In genomic region chr11:17107359-17107758, GRCm38 (mm10) we compare ENCODE assay signal across 21 mouse cellular contexts. TPM values are rescaled to one million over a fixed set of nuclear protein-coding genes. Genes with fewer than 3 reads are reported as not detected.
A peak's percentile ranks its signal among the peaks of the same experiment; 100 is the strongest.
DNase-seq lines count a peak whose midpoint lies in the region; ATAC-seq and TF ChIP-seq lines count a peak whose summit lies in the region.
"Had no signal": no experiment of that assay in that cellular context is flagged by ENCODE, and none has a peak within 500 bp of the region (broad histone marks: within the 10 kb centered on the region; RNA-seq: fewer than 3 reads in every experiment).

No protein-coding gene starts in this region.

- H3K36me3 ChIP-seq in kidney, embryonic 16.5 days (ENCODE audit: insufficient read depth, low read length) = no peaks in the 10 kb centered on the region
- H3K36me3 ChIP-seq: embryonic facial prominence, embryonic 15.5 days; forebrain, embryonic 10.5 days; heart, embryonic 12.5 days; hindbrain, embryonic 10.5 days had no signal

- peak; percentile 5 for DNase-seq in kidney, adult 9 months
- DNase-seq in layer of hippocampus, adult 2 months (ENCODE audit: low spot score in 2 of 2) = peak in 1 of 2 experiments; percentile 37
- DNase-seq in layer of hippocampus, adult 11-12 months (ENCODE audit: low spot score) = no peak
- peak; percentile 74 for DNase-seq in brain, adult 2 months (ENCODE audit: low read depth, low spot score)
- DNase-seq in telencephalon, adult 2 months (ENCODE audit: low read depth, low spot score) = peak; percentile 72
- DNase-seq: adrenal gland, adult 8-10 months; adrenal gland, postnatal 36 days; cerebellum, adult 11 months; cerebellum, adult 8-10 months; cerebellum, postnatal 14 days; embryo, embryonic 11 days; gastrocnemius, adult 2 months; gastrocnemius, postnatal 25 days had no signal

- 62% methylated on average over 6 of the region's 6 CpGs for WGBS in kidney, embryonic 16.5 days

- no peak for TF ChIP-seq CTCF in layer of hippocampus, adult 2 months (conservative IDR thresholded peaks at IDR 0.05)

- H3K4me1 ChIP-seq in kidney, embryonic 16.5 days (ENCODE audit: insufficient read depth, low read length) = no peaks in the 10 kb centered on the region
- H3K4me1 ChIP-seq: embryonic facial prominence, embryonic 15.5 days; forebrain, embryonic 10.5 days; heart, embryonic 12.5 days; hindbrain, embryonic 10.5 days had no signal

- no peak for ATAC-seq in kidney, embryonic 16.5 days (ENCODE audit: low FRiP score, low TSS enrichment)
- ATAC-seq: forebrain, embryonic 14.5 days had no signal

- no peak overlapping the region for H3K9ac ChIP-seq in kidney, embryonic 16.5 days (replicated peaks; ENCODE audit: low read length)
- H3K9ac ChIP-seq: embryonic facial prominence, embryonic 15.5 days; heart, embryonic 12.5 days; hindbrain, embryonic 14.5 days had no signal

- no peak overlapping the region for H3K4me3 ChIP-seq in kidney, embryonic 16.5 days (ENCODE audit: low read length)
- H3K4me3 ChIP-seq in layer of hippocampus, adult 2 months = no peak overlapping the region
- H3K4me3 ChIP-seq: embryonic facial prominence, embryonic 15.5 days; erythroblast, embryonic 14.5 days; forebrain, embryonic 10.5 days; gastrocnemius, adult 2 months; heart, embryonic 12.5 days; hindbrain, embryonic 10.5 days had no signal

- no peaks in the 10 kb centered on the region for H3K9me3 ChIP-seq in kidney, embryonic 16.5 days (ENCODE audit: low read length)
- H3K9me3 ChIP-seq: embryonic facial prominence, embryonic 15.5 days had no signal

- no peak overlapping the region for H3K4me2 ChIP-seq in kidney, embryonic 16.5 days (replicated peaks; ENCODE audit: low read depth, low read length)
- H3K4me2 ChIP-seq: embryonic facial prominence, embryonic 15.5 days; heart, embryonic 12.5 days; hindbrain, embryonic 14.5 days had no signal

- no peak overlapping the region for H3K27ac ChIP-seq in kidney, embryonic 16.5 days (ENCODE audit: low read length)
- peak overlapping the region; percentile 87 for H3K27ac ChIP-seq in layer of hippocampus, adult 2 months
- H3K27ac ChIP-seq: embryonic facial prominence, embryonic 15.5 days; forebrain, embryonic 10.5 days; gastrocnemius, adult 2 months; hindbrain, embryonic 10.5 days; hindbrain, embryonic 14.5 days had no signal

- H3K27me3 ChIP-seq in kidney, embryonic 16.5 days (ENCODE audit: insufficient read depth, low read length) = no peaks in the 10 kb centered on the region
- H3K27me3 ChIP-seq: embryonic facial prominence, embryonic 15.5 days; heart, embryonic 12.5 days had no signal

RNA-seq across cellular contexts. Expression of gene Ppp3r1, which starts 51.7 kb away (rescaled TPM):
- 84.6 and 86.5 TPM in 2 replicates for polyA plus RNA-seq in kidney, embryonic 16.5 days (2015; fragmentation: Nextera tagmentation; extraction: Ambion mirVana)
- total RNA-seq in layer of hippocampus, adult 2 months (2021) = 100 to 1,000 TPM; 877 to 906 TPM

RNA-seq across cellular contexts. Expression of gene Plek, which starts 55.2 kb away (rescaled TPM):
- 1.6 TPM in 2 replicates for polyA plus RNA-seq in kidney, embryonic 16.5 days (2015; fragmentation: Nextera tagmentation; extraction: Ambion mirVana)
- 1 to 10 TPM; 6.9 TPM for total RNA-seq in layer of hippocampus, adult 2 months (2021)

RNA-seq across cellular contexts. Expression of gene Cnrip1, which starts 56.0 kb away (rescaled TPM):
- 31.4 and 32.4 TPM in 2 replicates for polyA plus RNA-seq in kidney, embryonic 16.5 days (2015; fragmentation: Nextera tagmentation; extraction: Ambion mirVana)
- 100 to 1,000 TPM; 123 to 124 TPM for total RNA-seq in layer of hippocampus, adult 2 months (2021)
- polyA plus RNA-seq: erythroblast, embryonic 14.5 days had no signal
